Mouse (Mus musculus) hindlimb bud, embryonic 11.5 days (tissue): ENCODE data around the gene Ogfr.

Experiments used
- DNase-seq: peaks from one replicate; pipeline ENCODE4 v3.0.0-alpha.2; 2012; ENCODE audit warnings: low read depth, low spot score; ENCODE audit errors: extremely low spot score

Ogfr gene

DNA sequence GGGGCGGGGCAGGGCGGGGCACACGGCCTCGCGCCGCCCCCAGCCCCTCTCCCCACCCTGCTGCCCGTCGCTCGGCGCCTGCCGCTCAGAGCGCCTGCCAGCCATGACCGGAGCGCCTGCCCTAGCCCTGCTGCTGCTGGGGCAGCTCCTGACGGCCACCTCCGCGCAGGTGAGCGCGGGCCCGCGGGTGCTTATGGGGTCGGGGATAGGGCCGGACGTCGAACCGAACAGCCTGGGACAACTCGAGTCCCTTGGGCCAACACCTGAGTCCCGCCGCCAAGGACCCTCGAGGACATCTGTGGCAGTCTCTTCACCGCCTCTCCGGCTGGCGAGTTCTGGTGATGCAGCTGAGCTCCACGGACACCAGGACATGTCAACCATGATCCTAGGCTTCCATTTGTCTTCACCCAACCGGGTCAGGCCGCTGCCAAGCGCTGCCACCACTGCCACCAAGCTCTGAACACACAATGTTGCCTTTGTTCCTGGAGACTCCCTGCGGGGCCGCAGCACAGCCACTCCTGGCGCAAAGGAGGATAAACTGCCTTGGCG is 9.2 kb downstream of the Ogfr start:
- no peak for DNase-seq

DNA sequence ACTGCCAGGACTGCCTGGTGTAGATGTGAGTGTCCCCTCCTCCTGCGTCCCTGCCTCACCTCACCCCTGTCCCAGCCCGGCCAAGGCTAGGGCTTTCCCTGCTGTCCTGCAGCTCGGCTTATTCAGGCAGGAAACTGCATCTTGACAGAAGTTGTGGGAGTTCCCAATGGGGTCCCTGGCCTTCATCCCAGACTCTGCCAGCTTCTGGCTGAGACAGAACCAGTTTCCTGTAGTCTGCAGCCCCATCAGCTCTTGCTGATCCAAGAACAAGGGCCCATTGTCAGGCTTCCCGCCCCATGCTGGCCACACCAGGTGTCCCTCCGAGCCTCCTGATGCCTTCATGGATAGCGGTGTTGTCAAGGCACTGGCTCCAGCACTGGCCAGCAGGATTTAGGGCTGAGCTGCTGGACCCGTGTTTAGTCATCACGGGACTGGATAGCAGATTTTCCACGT is 11.6 kb downstream of the Ogfr start:
- DNase-seq = no peak

GRCm38 (mm10) chr2:180604781-180605180 is 15.7 kb downstream of the Ogfr start:
- DNase-seq = no peak

GRCm38 (mm10) chr2:180610283-180610682 is 21.2 kb downstream of the Ogfr start:
- DNase-seq = no peak

- no peak for DNase-seq
Measured at GRCm38 (mm10) chr2:180611882-180612281, 22.8 kb downstream of the Ogfr start.

GRCm38 (mm10) chr2:180641576-180642554 is 52.8 kb downstream of the Ogfr start:
- DNase-seq = no peak

DNA sequence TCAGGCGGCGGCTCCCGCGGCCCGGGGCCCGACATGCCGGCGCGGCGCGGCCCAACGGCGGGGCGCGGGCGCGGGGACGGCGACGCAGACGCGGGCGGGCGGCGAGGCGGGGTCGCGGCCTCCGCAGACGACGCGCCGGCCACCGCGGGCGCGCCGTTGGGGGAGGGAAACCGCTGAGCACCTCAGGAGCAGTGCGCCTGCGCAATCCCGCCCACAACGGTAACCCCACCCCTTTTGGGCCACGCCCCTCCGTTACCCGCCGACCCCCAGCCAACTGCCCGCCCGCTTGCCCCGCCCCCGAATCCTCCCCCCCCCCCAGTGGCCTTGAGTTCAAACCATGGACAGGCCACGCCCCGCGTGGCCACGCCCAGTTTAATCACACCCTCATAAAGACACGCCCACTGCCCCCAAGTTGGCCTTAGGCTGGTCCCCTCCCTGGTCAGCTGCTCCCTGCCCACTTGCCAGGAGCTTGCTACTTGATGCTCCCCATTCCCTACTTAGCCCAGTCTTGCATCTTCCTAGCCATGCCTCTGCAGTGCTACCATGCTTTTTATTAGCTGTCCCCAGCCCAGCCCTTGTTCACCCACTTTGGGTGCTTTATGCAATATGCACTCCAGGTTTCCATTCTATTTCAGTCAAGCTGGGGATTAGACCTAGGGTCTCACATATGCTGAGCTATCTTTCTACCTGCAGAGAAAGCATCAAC is 53.7 kb downstream of the Ogfr start, which contains the start of gene Tcfl5:
Gene Tcfl5 (minus strand): TSS at position 154 of the 706 bp plus-strand sequence.
- no peak for DNase-seq

- no peak for DNase-seq
Measured at GRCm38 (mm10) chr2:180643626-180644025, 54.6 kb downstream of the Ogfr start.
